Mouse (Mus musculus) midbrain, embryonic 11.5 days (tissue): Measurements from ENCODE around the gene Clca3a2. TPM values are rescaled to one million over a fixed set of nuclear protein-coding genes. Genes with fewer than 3 reads are reported as not detected.
"Not testable (repeated sequence)": the region's sequence is repeated elsewhere in the genome, so short reads cannot be mapped to it uniquely, and the experiment has no call there.

Experiments used
- ATAC-seq: fragments of 200-750 bp; cut with Nextera tagmentation; 2 replicates; pipeline ENCODE4 v1.8.0; 2017; ENCODE audit warnings: moderate TSS enrichment, moderate library complexity; ENCODE audit not compliant: low FRiP score
- DNase-seq: peaks from one replicate; pipeline ENCODE4 v3.0.0; 2015; ENCODE audit warnings: low spot score; ENCODE audit errors: missing footprints
- H3K27ac ChIP-seq: fragments of 300-500 bp; sonication (generic); 2 replicates; pipeline ENCODE4 v1.5.1; 2014; ENCODE audit warnings: low read depth, low read length
- H3K27me3 ChIP-seq: fragments of 300-500 bp; sonication (generic); 2 replicates; pipeline ENCODE4 v1.6.1; 2014; ENCODE audit warnings: mild to moderate bottlenecking, low read length, moderate library complexity, mixed read lengths; ENCODE audit not compliant: control insufficient read depth, insufficient read depth
- H3K36me3 ChIP-seq: fragments of 300-500 bp; sonication (generic); 2 replicates; pipeline ENCODE4 v1.6.1; 2014; ENCODE audit warnings: mild to moderate bottlenecking, low read length, moderate library complexity, mixed read lengths; ENCODE audit not compliant: control insufficient read depth, insufficient read depth
- H3K4me1 ChIP-seq: fragments of 300-500 bp; sonication (generic); 2 replicates; pipeline ENCODE4 v1.6.1; 2014; ENCODE audit warnings: low read length; ENCODE audit not compliant: control insufficient read depth, insufficient read depth
- H3K4me2 ChIP-seq: fragments of 300-500 bp; sonication (generic); 2 replicates; pipeline ENCODE4 v1.6.1; 2014; ENCODE audit warnings: mild to moderate bottlenecking, moderate library complexity
- H3K4me3 ChIP-seq: fragments of 300-500 bp; sonication (generic); 2 replicates; pipeline ENCODE4 v1.5.1; 2014; ENCODE audit warnings: low read depth, low read length
- H3K9ac ChIP-seq: fragments of 300-500 bp; sonication (generic); 2 replicates; pipeline ENCODE4 v1.6.1; 2014; ENCODE audit warnings: low read length
- H3K9me3 ChIP-seq: fragments of 300-500 bp; sonication (generic); 2 replicates; pipeline ENCODE4 v1.6.1; 2016; ENCODE audit warnings: low read length; ENCODE audit not compliant: control insufficient read depth
- WGBS: fragments of 180-500 bp; shearing (Covaris S2); extraction: QIAGEN DNeasy Blood & Tissue Kit; methylation state at CpG from one replicate; pipeline ENCODE4 v1.1.7; 2014; 5-methylcytosine and 5-hydroxymethylcytosine counted together
- polyA plus RNA-seq: library from polyadenylated mRNA; unstranded; fragments of >200 nt; fragmentation: Nextera tagmentation; extraction: Ambion mirVana; gene quantifications from 2 replicates; pipeline ENCODE4 v1.2.1, GENCODE M21; 2014

Clca3a2 gene
- polyA plus RNA-seq, 1 experiment from 2014 or later, result not detected

GRCm38 (mm10) chr3:144756103-144756502, 63.2 kb downstream of the Clca3a2 start:
- not testable (repeated sequence) for H3K27me3 ChIP-seq, H3K36me3 ChIP-seq, DNase-seq, H3K9me3 ChIP-seq, H3K4me3 ChIP-seq, H3K4me2 ChIP-seq, H3K9ac ChIP-seq, H3K4me1 ChIP-seq, ATAC-seq, H3K27ac ChIP-seq
- 90% methylated on average over 8 of the region's 8 CpGs for WGBS

GRCm38 (mm10) chr3:144753120-144753519, 66.2 kb downstream of the Clca3a2 start:
- Histone ChIP-seq H3K9me3 (no peaks in the 10 kb centered on the region), H3K9ac (no peak overlapping the region), H3K27me3 (no peaks in the 10 kb centered on the region), H3K36me3 (no peaks in the 10 kb centered on the region), H3K4me1 (no peaks in the 10 kb centered on the region), H3K4me2 (no peak overlapping the region), H3K27ac (no peak overlapping the region), H3K4me3 (no peak overlapping the region)
- DNase-seq (no peak), ATAC-seq (peak; percentile 47; the same call in 1 of the 2 replicates)
- 5% methylated on average over 2 of the region's 2 CpGs for WGBS

DNA sequence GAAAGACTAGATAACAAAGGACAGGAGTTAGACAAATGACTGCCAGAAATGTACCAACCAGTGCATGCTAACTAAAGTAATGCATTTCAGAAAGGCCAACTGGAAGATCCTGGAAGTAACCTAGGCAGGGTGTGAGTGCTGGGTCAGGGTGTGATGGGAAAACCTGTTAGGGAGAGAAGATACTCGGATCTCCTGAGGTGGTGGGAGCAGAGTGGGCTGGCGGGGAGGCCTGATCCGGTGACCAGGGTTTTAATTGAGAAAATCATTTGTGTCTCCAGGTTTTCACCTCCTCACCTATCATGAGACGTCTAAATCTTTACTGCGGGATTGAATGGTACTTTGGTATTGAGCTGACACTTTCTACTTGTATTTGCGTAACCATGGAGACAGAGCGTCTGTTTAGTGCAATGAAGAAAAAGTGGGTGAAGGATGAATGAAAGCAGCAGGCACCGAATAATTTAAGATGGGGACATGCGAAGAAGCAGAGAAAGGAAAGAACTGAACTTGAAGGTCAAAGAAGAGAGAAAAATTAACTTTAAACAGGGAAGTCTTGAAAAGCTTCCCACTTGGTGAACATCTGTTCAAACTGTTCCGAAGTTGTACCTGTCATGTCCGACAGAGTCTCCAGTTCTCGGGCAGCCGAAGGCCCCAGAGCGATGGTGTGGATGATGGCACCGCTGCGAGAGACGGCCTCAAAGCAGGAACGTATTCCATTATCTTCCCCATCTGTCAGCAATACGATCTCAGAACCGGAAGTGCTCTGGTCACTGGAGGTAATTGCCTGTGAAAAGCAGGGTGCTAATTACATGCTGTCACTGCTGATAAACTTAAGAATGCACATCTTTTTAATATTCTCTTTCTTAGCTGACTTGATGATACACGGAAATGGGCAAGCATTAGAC, 70.0 kb downstream of the Clca3a2 start:
- ATAC-seq, result 0 out of 2 replicates have a peak, but pooled peaks have one; percentile 40
- not testable (repeated sequence) for H3K9me3 ChIP-seq, H3K4me3 ChIP-seq, H3K4me1 ChIP-seq, H3K27ac ChIP-seq, H3K9ac ChIP-seq, H3K27me3 ChIP-seq, H3K36me3 ChIP-seq, DNase-seq, H3K4me2 ChIP-seq
- 70% methylated on average over 18 of the region's 21 CpGs for WGBS

- not testable (repeated sequence) for DNase-seq, H3K4me1 ChIP-seq, H3K4me3 ChIP-seq, H3K36me3 ChIP-seq, H3K4me2 ChIP-seq, H3K9ac ChIP-seq, H3K27me3 ChIP-seq, H3K9me3 ChIP-seq, H3K27ac ChIP-seq
- ATAC-seq, result 0 out of 2 replicates have a peak, but pooled peaks have one; percentile 30
- WGBS, result 44% methylated on average over 3 of the region's 3 CpGs
Observed at GRCm38 (mm10) chr3:144747706-144748105, 71.6 kb downstream of the Clca3a2 start.

Other genes with a start within 250 kb of the Clca3a2 start
- 16.5 and 16.9 TPM in 2 replicates for gene Hs2st1, start 249.3 kb downstream of the Clca3a2 start, polyA plus RNA-seq
- gene Selenof, start 249.2 kb downstream of the Clca3a2 start, polyA plus RNA-seq, result 414 and 426 TPM in 2 replicates
- gene Sh3glb1, start 99.2 kb downstream of the Clca3a2 start, polyA plus RNA-seq, result 91.4 and 92.2 TPM in 2 replicates
- 0.06 TPM in 1 of 2 replicates, not detected in the other for gene Clca3a1, start 58.5 kb downstream of the Clca3a2 start, polyA plus RNA-seq
- not detected in 2 replicates for gene Clca3b, start 29.9 kb upstream of the Clca3a2 start, polyA plus RNA-seq
- gene Clca4b, start 113.0 kb upstream of the Clca3a2 start, polyA plus RNA-seq, result not detected in 2 replicates
- not detected in 2 replicates for gene Clca4a, start 155.6 kb upstream of the Clca3a2 start, polyA plus RNA-seq
- gene Clca1, start 213.3 kb upstream of the Clca3a2 start, polyA plus RNA-seq, result not detected in 2 replicates